Mouse (Mus musculus) intestine, embryonic 14.5 days (tissue): ENCODE data around the gene Dlgap3. TPM values are rescaled to one million over a fixed set of nuclear protein-coding genes. Genes with fewer than 3 reads are reported as not detected.

Experiments used
- ATAC-seq: fragments of 200-750 bp; cut with Nextera tagmentation; replicated peaks from 2 replicates; pipeline ENCODE4 v1.8.0; 2017; ENCODE audit warnings: low read depth, moderate number of reproducible peaks, moderate TSS enrichment, moderate library complexity; ENCODE audit not compliant: low FRiP score, low TSS enrichment
- DNase-seq: peaks from one replicate; pipeline ENCODE4 v3.0.0-alpha.2; 2018; ENCODE audit warnings: low spot score
- H3K27ac ChIP-seq: fragments of 300-500 bp; sonication (generic); 2 replicates; pipeline ENCODE4 v1.5.1; 2014; ENCODE audit warnings: low read depth, mild to moderate bottlenecking, control low read depth
- H3K27me3 ChIP-seq: fragments of 300-500 bp; sonication (generic); replicated peaks from 2 replicates; pipeline ENCODE4 v1.6.1; 2014; ENCODE audit warnings: low read length, control low read depth; ENCODE audit not compliant: control insufficient read depth, insufficient read depth
- H3K36me3 ChIP-seq: fragments of 300-500 bp; sonication (generic); 2 replicates; pipeline ENCODE4 v1.6.1; 2014; ENCODE audit warnings: low read length, control low read depth; ENCODE audit not compliant: control insufficient read depth, insufficient read depth
- H3K4me1 ChIP-seq: fragments of 300-500 bp; sonication (generic); replicated peaks from 2 replicates; pipeline ENCODE4 v1.6.1; 2014; ENCODE audit warnings: low read length, control low read depth, mixed read lengths; ENCODE audit not compliant: control insufficient read depth, insufficient read depth
- H3K4me2 ChIP-seq: fragments of 300-500 bp; sonication (generic); 2 replicates; pipeline ENCODE4 v1.6.1; 2014; ENCODE audit warnings: low read length
- H3K4me3 ChIP-seq: fragments of 300-500 bp; sonication (generic); 2 replicates; pipeline ENCODE4 v1.5.1; 2014; ENCODE audit warnings: low read depth, low read length, control low read depth, mixed read lengths
- H3K9ac ChIP-seq: fragments of 300-500 bp; sonication (generic); 2 replicates; pipeline ENCODE4 v1.6.1; 2014; ENCODE audit warnings: mild to moderate bottlenecking, low read length
- H3K9me3 ChIP-seq: fragments of 300-500 bp; sonication (generic); 2 replicates; pipeline ENCODE4 v1.6.1; 2016; ENCODE audit warnings: low read length, control low read depth; ENCODE audit not compliant: control insufficient read depth
- WGBS: fragments of 180-500 bp; shearing (Covaris S2); extraction: QIAGEN DNeasy Blood & Tissue Kit; methylation state at CpG from one replicate; pipeline ENCODE4 v1.1.7; 2014; 5-methylcytosine and 5-hydroxymethylcytosine counted together
- polyA plus RNA-seq: library from polyadenylated mRNA; unstranded; fragments of >200 nt; fragmentation: Nextera tagmentation; extraction: Ambion mirVana; gene quantifications from 2 replicates; pipeline ENCODE4 v1.2.1, GENCODE M21; 2014

Dlgap3 gene
- polyA plus RNA-seq, 1 experiment from 2014 or later: 1.5 TPM

DNA sequence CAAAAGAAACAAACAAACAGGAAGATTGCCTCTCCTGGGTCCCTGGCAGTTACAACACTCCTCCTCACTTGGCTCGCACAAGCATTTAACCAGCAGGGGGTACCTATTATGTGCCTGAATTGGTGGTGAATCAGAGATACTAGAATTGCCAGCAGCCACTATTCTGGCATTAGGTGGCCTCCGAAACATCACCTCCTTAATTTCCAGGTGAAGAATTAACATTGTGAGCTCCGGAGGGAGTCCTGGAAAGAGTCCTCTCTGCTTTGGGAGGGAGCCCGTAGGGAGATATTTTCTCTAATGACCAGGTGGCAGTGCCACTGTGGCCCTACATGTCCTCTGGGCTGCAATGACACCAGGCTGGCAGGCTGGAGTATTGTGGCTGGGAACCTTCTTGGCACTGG lies 47.2 kb downstream of the Dlgap3 start:
- Histone ChIP-seq H3K4me3 (no peak overlapping the region), H3K4me2 (no peak overlapping the region), H3K9ac (no peak overlapping the region), H3K27ac (no peak overlapping the region), H3K9me3 (no peaks in the 10 kb centered on the region), H3K4me1 (no peaks in the 10 kb centered on the region), H3K36me3 (no peaks in the 10 kb centered on the region), H3K27me3 (peaks cover 20% of the 10 kb centered on the region)
- DNase-seq: no peak
- ATAC-seq: no peak
- WGBS: 78% methylated on average over 4 of the region's 4 CpGs

DNA sequence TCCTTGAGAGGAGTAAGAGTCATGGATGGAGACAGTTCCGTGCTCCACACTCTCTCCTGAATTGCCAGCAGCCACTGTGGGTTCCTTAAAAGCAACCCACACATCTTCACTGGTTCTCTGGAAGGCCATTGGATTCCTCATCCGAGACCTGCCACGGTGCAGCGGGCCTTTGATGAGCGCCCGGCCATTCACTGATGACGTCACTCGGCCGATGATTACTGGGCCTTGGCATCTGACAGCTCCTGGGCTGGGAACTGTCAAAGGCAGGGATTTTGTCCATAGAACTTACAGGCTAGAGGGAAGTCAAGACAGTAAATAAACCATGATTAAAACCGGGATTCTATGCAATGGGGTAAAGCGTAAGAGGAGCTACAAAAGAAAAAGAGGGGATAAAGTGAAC lies 48.0 kb downstream of the Dlgap3 start:
- no peak overlapping the region for H3K4me2 ChIP-seq
- 64% methylated on average over 11 of the region's 11 CpGs for WGBS
- ATAC-seq: no peak
- H3K9me3 ChIP-seq: no peaks in the 10 kb centered on the region
- H3K27me3 ChIP-seq: peaks cover 20% of the 10 kb centered on the region
- no peaks in the 10 kb centered on the region for H3K4me1 ChIP-seq
- H3K27ac ChIP-seq: no peak overlapping the region
- no peak overlapping the region for H3K4me3 ChIP-seq
- no peaks in the 10 kb centered on the region for H3K36me3 ChIP-seq
- no peak overlapping the region for H3K9ac ChIP-seq
- no peak for DNase-seq

DNA sequence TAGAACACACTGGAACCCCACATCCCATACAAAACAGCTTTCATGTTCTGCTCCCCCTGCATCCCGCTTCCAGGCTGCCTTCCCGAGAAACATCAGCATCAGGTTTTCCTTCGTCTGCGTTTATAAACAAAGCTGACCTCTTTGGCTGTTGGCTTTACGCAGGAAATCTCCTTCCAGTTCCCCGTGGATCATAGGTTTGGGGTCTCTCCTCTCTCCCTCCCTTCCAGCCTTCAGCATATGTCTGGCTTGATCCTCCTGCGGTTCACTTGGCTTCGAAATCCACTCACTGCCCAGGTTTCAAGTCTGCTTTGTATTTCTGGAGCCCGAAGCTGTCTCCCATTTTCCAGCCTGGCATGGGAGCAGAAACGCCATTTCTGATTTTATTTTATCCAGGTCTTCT lies 54.3 kb downstream of the Dlgap3 start:
- peaks cover 50% of the 10 kb centered on the region for H3K27me3 ChIP-seq
- H3K4me3 ChIP-seq: no peak overlapping the region
- H3K9me3 ChIP-seq: no peaks in the 10 kb centered on the region

DNA sequence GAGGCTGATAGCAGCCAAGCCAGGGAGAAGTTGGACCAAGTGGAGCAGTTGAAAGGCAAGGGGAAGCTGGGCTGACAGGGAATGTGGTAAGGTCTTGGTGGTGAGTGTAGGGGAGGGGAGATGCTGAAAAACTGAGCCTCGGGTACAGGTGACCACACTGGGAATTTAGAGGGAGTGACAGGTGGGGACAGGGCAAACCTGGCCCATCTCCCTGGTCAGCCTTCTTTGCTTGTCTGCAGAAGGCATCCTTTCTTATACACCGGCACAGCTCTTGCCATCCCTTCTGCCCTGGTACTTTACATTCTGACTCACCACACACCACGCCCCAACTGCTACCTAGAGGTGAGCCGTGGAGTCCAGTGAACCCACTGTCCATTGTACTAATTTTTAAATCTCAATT lies 54.8 kb downstream of the Dlgap3 start:
- H3K4me1 ChIP-seq: no peaks in the 10 kb centered on the region
- no peak overlapping the region for H3K4me3 ChIP-seq
- peaks cover 53% of the 10 kb centered on the region for H3K27me3 ChIP-seq
- no peak overlapping the region for H3K4me2 ChIP-seq
- H3K9me3 ChIP-seq: no peaks in the 10 kb centered on the region
- DNase-seq (no peak), ATAC-seq (no peak)
- H3K36me3 ChIP-seq: no peaks in the 10 kb centered on the region
- H3K27ac ChIP-seq: no peak overlapping the region
- no peak overlapping the region for H3K9ac ChIP-seq
- 54% methylated on average over 4 of the region's 4 CpGs for WGBS

More for the DNA sequence above, 54.3 kb downstream of the Dlgap3 start:
- H3K9ac ChIP-seq: no peak overlapping the region
- ATAC-seq: no peak
- no peak overlapping the region for H3K4me2 ChIP-seq
- no peaks in the 10 kb centered on the region for H3K36me3 ChIP-seq
- H3K27ac ChIP-seq: no peak overlapping the region
- no peak for DNase-seq
- no peaks in the 10 kb centered on the region for H3K4me1 ChIP-seq
- WGBS: 24% methylated on average over 10 of the region's 10 CpGs

DNA sequence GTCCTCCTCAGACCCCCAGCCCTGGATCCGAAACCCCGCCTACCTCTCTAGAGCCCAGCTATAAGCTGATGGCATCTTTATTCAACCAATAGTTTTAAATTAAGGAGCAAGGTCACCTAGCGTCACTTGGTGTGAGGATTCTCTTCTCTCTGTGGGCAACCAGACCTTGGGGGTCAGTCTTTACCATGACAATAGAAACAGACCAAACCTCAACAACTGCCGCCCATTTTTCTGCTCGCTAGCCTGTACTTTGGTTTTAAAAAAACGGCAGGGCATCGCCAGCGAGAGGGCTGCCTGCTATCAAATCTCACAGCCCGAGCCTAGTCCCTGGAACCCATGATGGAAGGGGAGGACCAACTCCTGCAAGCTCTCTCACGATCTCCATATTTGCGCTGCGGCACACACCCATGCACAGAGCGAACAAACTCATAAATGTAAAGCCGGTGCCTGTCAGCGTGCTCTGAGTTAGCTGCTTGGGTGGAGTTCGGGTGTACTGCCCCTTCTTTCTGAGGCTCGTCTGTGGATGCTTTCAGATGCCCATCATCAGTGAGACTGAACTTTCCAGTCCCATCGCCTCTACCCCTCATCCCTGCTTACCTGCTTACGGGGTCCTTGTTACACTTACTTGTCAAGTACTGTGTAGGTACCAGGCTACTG lies 55.6 kb downstream of the Dlgap3 start:
- peaks cover 54% of the 10 kb centered on the region for H3K27me3 ChIP-seq
- DNase-seq (no peak), ATAC-seq (no peak)
- no peak overlapping the region for H3K4me3 ChIP-seq
- no peaks in the 10 kb centered on the region for H3K36me3 ChIP-seq
- no peaks in the 10 kb centered on the region for H3K4me1 ChIP-seq
- WGBS: 18% methylated on average over 19 of the region's 19 CpGs
- no peak overlapping the region for H3K27ac ChIP-seq
- H3K9ac ChIP-seq: no peak overlapping the region
- no peaks in the 10 kb centered on the region for H3K9me3 ChIP-seq
- no peak overlapping the region for H3K4me2 ChIP-seq

DNA sequence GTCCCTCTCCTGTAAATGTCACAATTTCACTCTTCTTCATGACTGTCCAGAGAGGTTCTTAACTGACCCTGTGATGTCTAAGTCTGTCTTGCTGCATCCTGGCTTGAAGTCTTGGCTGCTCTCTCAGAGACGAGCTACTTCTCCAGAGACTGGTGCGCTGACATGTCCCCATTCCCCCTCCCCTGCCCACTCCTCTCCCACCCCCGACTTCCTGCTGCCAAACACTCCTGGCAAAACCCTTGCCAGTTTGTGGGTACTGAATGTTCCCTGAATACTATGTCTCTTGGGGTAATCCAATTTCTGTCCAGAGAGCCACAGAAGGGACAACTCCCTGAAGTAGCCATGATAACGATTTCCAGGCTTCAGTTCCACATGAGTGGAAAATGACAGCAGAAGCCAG lies 57.1 kb downstream of the Dlgap3 start:
- DNase-seq (no peak), ATAC-seq (no peak)
- Histone ChIP-seq H3K4me3 (no peak overlapping the region), H3K4me1 (no peaks in the 10 kb centered on the region), H3K9ac (no peak overlapping the region), H3K9me3 (no peaks in the 10 kb centered on the region), H3K27me3 (peaks cover 54% of the 10 kb centered on the region), H3K27ac (no peak overlapping the region), H3K4me2 (no peak overlapping the region), H3K36me3 (no peaks in the 10 kb centered on the region)
- 57% methylated on average over 4 of the region's 4 CpGs for WGBS

- Histone ChIP-seq H3K27ac (no peak overlapping the region), H3K9me3 (no peaks in the 10 kb centered on the region), H3K9ac (no peak overlapping the region), H3K4me3 (no peak overlapping the region), H3K4me1 (no peaks in the 10 kb centered on the region), H3K36me3 (no peaks in the 10 kb centered on the region), H3K27me3 (peaks cover 54% of the 10 kb centered on the region), H3K4me2 (no peak overlapping the region)
- 32% methylated on average over 17 of the region's 17 CpGs for WGBS
- DNase-seq: no peak
- 0 out of 2 replicates have a peak, but pooled peaks have one; percentile 40 for ATAC-seq
Measured at GRCm38 (mm10) chr4:127227051-127227673, 58.2 kb downstream of the Dlgap3 start.

- DNase-seq: no peak
- Histone ChIP-seq H3K4me1 (no peaks in the 10 kb centered on the region), H3K9me3 (no peaks in the 10 kb centered on the region), H3K27me3 (peaks cover 17% of the 10 kb centered on the region), H3K9ac (no peak overlapping the region), H3K4me2 (no peak overlapping the region), H3K4me3 (no peak overlapping the region), H3K27ac (no peak overlapping the region), H3K36me3 (no peaks in the 10 kb centered on the region)
- WGBS: 37% methylated on average over 6 of the region's 6 CpGs
- no peak for ATAC-seq
Measured at GRCm38 (mm10) chr4:127232028-127232427, 63.0 kb downstream of the Dlgap3 start.

DNA sequence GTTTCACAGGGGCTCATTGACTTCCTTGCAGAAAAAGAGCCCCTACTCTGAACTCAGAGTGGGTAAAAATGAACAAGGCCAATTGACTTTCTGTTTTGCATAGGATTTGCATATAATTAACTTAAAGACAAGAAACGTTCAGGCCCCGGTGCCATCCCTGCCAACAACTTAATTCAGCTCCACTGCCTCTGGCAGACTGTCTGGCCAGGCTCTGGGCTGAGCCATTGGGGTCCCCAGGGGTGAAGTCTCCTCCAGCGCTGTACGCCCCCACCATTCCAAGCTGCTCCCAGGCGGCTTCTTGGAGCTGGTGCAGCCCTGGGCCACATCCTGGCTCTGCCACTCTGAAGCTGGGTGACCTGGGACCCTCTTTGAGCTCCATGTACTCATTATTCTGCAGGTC lies 63.5 kb downstream of the Dlgap3 start:
- Histone ChIP-seq H3K9me3 (no peaks in the 10 kb centered on the region), H3K4me2 (no peak overlapping the region), H3K36me3 (no peaks in the 10 kb centered on the region), H3K27me3 (peaks cover 17% of the 10 kb centered on the region), H3K4me3 (no peak overlapping the region), H3K27ac (no peak overlapping the region), H3K4me1 (no peaks in the 10 kb centered on the region), H3K9ac (no peak overlapping the region)
- WGBS: 65% methylated on average over 5 of the region's 5 CpGs
- no peak for DNase-seq
- no peak for ATAC-seq
